Mouse (Mus musculus) small intestine, adult 2 months (tissue): ENCODE measurements around the gene Fsip1.

Source experiments
- CTCF ChIP-seq: fragments of 200-500 bp; IDR thresholded peaks from 2 replicates; pipeline ENCODE4 v1.5.1; 2012; ENCODE audit warnings: low read depth, mild to moderate bottlenecking, control low read depth, inconsistent platforms, low read length, moderate library complexity, mixed read lengths; ENCODE audit not compliant: insufficient replicate concordance, insufficient read length; ENCODE audit errors: extremely low read depth
- POLR2A ChIP-seq: fragments of 200-500 bp; IDR thresholded peaks from 2 replicates; pipeline ENCODE4 v1.6.1; 2012; ENCODE audit warnings: low read depth, mild to moderate bottlenecking, control low read depth, inconsistent platforms, low read length, moderate library complexity

GRCm38 (mm10) chr2:118263151-118263913 lies 6.6 kb upstream of the Fsip1 start:
- TF ChIP-seq POLR2A = no peak
- TF ChIP-seq CTCF = peak; percentile 38; the same call in 1 of the 2 replicates
